Mouse (Mus musculus) cerebellum, adult 11-12 months (tissue): ENCODE measurements around the gene Prkca.

ENCODE experiments used
- DNase-seq: peaks from one replicate; pipeline ENCODE4 v3.0.0; 2022

The Prkca gene

DNA sequence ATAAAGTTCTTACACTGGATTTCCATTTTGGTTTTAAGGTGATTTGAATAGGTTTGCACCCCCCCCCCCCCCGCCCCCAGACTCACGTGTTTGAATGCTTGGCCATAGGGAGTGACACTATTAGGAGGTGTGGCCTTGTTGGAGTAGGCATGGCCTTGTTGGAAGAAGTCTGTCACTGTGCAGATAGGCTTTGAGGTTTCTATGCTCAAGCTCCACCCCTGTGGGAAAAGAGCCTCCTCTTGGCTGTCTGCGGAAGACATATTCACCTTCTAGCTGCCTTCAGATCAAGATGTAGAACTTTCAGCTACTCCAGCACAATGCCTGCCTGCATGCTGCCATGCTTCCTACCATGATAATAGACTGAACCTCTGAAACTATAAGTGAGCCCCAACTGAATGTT, 49.9 kb downstream of the Prkca start:
- no peak for DNase-seq

DNA sequence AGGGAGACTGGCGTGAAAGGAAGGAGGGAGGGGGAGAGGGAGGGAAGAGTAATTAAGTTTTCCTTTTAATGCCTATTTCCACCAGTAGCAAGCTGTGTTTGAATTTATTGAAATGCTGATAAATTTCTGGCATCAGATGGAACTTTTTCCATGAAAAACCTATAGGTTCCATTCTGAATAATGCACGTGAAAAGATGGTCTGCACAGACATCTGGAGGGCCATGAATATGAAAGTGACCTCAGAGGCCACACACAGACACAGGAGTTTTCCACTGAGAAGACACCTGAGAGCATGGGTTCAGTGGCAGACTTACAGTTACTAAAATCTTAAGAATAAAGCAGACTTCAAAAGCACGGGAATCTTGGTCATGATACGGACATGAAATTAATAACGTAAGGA, 54.5 kb downstream of the Prkca start:
- no peak for DNase-seq

- no peak for DNase-seq
Measured at GRCm38 (mm10) chr11:108287321-108287720, 56.4 kb downstream of the Prkca start.

- no peak for DNase-seq
Measured at GRCm38 (mm10) chr11:108285046-108285445, 58.7 kb downstream of the Prkca start.

GRCm38 (mm10) chr11:108282850-108283459, 60.8 kb downstream of the Prkca start:
- DNase-seq: no peak

- DNase-seq: no peak
Measured at GRCm38 (mm10) chr11:108279748-108280373, 63.9 kb downstream of the Prkca start.

- no peak for DNase-seq
Measured at GRCm38 (mm10) chr11:108277096-108277495, 66.6 kb downstream of the Prkca start.

- DNase-seq: no peak
Measured at GRCm38 (mm10) chr11:108276148-108276547, 67.6 kb downstream of the Prkca start.

GRCm38 (mm10) chr11:108274046-108274445, 69.7 kb downstream of the Prkca start:
- DNase-seq: peak; percentile 41

GRCm38 (mm10) chr11:108273415-108273965, 70.2 kb downstream of the Prkca start:
- no peak for DNase-seq

GRCm38 (mm10) chr11:108272601-108273414, 70.9 kb downstream of the Prkca start:
- DNase-seq: no peak

- no peak for DNase-seq
Measured at GRCm38 (mm10) chr11:108271305-108271704, 72.4 kb downstream of the Prkca start.

GRCm38 (mm10) chr11:108269516-108269915, 74.2 kb downstream of the Prkca start:
- no peak for DNase-seq

DNA sequence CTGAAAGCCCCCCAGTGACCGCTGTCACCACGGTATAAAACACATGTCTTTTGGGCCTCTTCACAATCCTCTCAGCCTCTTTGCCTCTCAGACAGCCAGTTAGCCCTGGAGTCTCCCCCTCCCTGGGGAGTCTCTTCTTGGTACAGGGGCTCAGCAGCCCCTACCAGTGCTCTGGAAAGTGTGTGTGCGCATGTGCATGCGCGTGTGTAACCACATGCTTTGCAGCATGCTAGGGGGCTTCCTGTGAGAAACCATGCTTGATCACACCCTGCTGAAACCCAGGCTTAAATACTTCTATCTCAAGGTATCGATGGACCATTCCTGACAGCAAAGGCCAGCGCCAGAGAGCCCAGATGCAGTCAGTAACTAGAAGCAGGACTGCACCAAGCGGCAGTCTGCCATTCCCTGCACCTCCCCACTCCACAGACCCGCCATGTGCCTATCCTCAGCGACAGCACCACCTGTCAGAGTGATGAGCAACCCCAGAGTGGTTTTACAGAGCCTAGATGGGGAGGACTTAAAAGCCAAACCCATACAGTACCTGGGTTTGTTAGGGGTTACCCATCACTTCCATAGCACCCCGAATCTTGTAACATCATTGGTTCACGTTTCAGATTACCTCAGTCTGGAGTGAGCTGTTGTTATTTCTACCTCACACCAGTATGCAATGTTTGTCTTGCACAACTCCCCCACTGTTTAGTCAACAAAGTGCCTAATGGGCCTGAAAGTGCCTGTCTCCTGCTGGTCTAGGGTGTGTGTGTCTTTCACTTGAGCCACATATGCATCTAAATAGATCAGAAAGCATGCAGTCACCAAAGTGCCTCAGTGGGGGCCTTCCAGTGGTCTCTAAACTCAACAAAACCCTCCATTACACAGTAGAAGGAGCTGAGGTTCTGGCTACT, 75.1 kb downstream of the Prkca start:
- no peak for DNase-seq

- DNase-seq: no peak
Measured at GRCm38 (mm10) chr11:108267825-108268224, 75.9 kb downstream of the Prkca start.

DNA sequence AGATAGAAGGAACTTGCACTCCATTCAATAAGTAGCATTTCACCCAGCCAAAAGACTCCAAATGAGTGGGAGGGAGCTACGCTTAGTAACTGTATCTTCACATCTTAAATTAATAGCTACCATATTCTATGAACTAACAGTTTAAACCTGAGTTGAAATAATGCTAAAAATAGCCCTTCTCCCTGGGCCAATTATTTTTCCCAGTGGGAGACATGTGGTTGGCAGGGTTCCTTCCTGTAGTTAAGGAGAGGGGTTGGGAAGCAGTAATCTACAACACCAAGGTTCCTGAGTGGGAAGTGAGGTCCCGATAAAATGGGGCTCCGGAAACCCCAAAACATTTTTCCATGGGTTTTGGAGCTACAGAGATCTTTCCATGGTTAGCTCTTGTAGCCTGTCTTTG, 76.7 kb downstream of the Prkca start:
- no peak for DNase-seq

DNA sequence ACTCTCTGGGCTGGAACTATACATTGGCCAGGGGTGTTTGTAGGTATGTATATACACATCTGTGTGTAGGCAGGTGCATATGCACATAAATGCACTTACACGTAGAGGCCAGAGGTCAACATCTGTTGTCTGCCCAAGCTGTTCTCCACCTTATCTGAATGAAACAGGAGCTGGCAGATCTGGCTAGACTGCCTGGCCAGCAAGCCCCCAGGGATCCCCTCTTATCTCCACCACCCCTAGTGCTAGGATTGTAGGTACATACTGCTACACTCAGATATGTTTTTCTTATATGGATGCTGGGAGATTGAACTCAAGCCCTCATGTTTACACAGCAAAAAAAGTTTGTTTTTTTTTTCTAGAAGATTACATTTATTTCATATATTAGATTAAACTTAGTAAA, 79.9 kb downstream of the Prkca start:
- DNase-seq: no peak

- DNase-seq: no peak
Measured at GRCm38 (mm10) chr11:108263406-108263805, 80.3 kb downstream of the Prkca start.

DNA sequence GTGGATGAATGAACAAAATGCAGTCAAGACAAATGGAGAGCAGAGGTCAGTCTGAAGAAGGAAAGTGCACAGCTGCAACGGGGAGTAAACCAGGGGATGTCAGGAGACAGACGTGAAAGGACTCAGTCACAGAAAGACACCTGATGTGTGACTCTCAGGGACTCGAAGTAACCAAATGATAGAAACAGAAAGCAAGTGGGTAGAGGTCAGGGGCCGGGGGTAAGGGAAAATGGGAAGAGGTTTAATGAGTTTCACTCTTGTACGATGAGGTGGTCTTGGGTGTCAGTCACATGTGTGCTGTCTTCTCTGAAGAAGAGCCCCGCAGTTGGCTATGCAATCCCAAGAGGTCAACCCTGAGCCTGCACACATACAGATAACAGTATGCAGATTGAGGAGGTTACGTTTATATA, 82.0 kb downstream of the Prkca start:
- DNase-seq: no peak

DNA sequence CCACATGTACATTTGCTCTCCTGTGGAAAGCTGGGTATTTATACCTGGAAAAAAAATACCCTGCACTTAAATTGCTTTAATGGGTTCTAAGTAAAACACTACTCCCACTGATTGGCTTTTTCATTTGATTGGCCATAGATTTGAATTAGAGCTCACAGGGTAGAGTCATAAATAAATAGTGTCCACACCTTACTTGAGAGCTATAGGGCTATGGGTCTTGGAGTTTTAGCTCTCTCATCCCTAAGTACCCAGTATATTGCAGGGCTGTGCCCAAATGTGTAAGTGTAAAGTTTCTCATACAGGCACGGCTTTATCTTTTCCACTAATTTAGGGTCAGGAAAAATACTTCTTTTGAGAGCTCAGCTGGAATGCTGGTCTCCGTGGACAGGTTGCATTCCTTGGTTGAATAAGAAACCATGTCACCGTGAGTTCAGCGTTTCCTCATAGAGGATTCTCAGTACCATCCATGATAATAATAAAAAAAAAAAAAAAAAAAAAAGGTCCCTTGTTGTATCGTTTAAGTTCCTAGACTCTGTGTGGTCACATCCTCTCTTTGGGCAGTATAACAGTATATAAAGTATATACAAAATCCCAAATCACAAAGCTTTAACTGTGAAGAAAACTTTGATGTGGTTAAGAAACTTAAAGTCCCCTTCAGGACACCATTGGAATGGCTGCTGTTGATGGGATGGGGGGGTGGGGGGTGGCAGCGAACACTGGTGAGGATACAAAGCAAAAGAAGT, 82.8 kb downstream of the Prkca start:
- no peak for DNase-seq

GRCm38 (mm10) chr11:108259391-108259790, 84.3 kb downstream of the Prkca start:
- peak; percentile 17 for DNase-seq

DNA sequence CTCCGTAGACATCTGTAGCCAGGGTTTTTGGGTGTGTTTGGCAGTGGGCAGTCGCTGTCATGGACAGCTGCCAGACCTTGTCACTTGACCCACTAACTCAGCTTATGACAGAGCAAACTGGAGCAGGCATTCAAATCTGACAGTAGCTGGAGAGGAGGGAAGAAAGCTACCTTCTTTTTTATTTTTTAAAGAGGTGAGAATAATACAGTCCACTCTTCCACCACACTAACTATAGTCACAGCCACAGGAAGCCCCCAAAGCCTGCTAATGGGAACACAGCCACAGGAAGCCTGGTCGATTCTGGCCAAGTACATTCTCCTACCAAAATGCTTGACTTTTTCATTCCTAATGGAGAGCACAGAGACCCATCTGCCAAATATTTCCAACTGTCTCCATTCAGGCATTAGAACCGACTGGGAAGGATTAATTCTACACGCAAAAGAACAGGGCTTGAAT, 84.9 kb downstream of the Prkca start:
- peak; percentile 22 for DNase-seq
